Mouse (Mus musculus) forebrain, postnatal 0 days (tissue): ENCODE data around the gene 4931406C07Rik. TPM values are rescaled to one million over a fixed set of nuclear protein-coding genes. Genes with fewer than 3 reads are reported as not detected.
A peak's percentile ranks its signal among the peaks of the same experiment; 100 is the strongest.

Experiments
- ATAC-seq: fragments of 200-750 bp; cut with Nextera tagmentation; 2 replicates; pipeline ENCODE4 v1.8.0; 2017; ENCODE audit warnings: mild to moderate bottlenecking, moderate library complexity
- DNase-seq: peaks from one replicate; pipeline ENCODE4 v3.0.0-alpha.2; 2015
- H3K27ac ChIP-seq: fragments of 300-500 bp; sonication (generic); 2 replicates; pipeline ENCODE4 v1.5.1; 2014; ENCODE audit warnings: low read depth, mild to moderate bottlenecking, antibody characterized with exemption, low read length, moderate library complexity, mixed read lengths
- H3K27me3 ChIP-seq: fragments of 300-500 bp; sonication (generic); 2 replicates; pipeline ENCODE4 v1.6.1; 2014; ENCODE audit warnings: mild to moderate bottlenecking, low read length, mixed read lengths; ENCODE audit not compliant: insufficient read depth
- H3K36me3 ChIP-seq: fragments of 300-500 bp; sonication (generic); 2 replicates; pipeline ENCODE4 v1.6.1; 2014; ENCODE audit warnings: mild to moderate bottlenecking, moderate library complexity; ENCODE audit not compliant: insufficient read depth
- H3K4me1 ChIP-seq: fragments of 300-500 bp; sonication (generic); 2 replicates; pipeline ENCODE4 v1.6.1; 2014; ENCODE audit warnings: antibody characterized with exemption; ENCODE audit not compliant: insufficient read depth
- H3K4me2 ChIP-seq: fragments of 300-500 bp; sonication (generic); 2 replicates; pipeline ENCODE4 v1.6.1; 2014; ENCODE audit warnings: low read depth, mild to moderate bottlenecking, moderate library complexity
- H3K4me3 ChIP-seq: fragments of 300-500 bp; sonication (generic); 2 replicates; pipeline ENCODE4 v1.5.1; 2014; ENCODE audit warnings: low read depth, low read length, mixed read lengths
- H3K9ac ChIP-seq: fragments of 300-500 bp; sonication (generic); 2 replicates; pipeline ENCODE4 v1.6.1; 2014; ENCODE audit warnings: mild to moderate bottlenecking
- H3K9me3 ChIP-seq: fragments of 300-500 bp; sonication (generic); 2 replicates; pipeline ENCODE4 v1.6.1; 2016; ENCODE audit warnings: low read length
- CTCF ChIP-seq: sonication (generic); IDR thresholded peaks from 2 replicates; pipeline ENCODE4 v1.5.1; 2016; ENCODE audit warnings: antibody characterized with exemption, control low read depth, low read depth
- WGBS: fragments of 180-500 bp; shearing (Covaris S2); extraction: QIAGEN DNeasy Blood & Tissue Kit; methylation state at CpG from one replicate; pipeline ENCODE4 v1.1.7; 2014; 5-methylcytosine and 5-hydroxymethylcytosine counted together
- microRNA-seq, 2 experiments: library from miRNA; unstranded; fragments of <30 nt; microRNA quantifications; one replicate each; pipeline ENCODE4; 2016
- polyA plus RNA-seq: library from polyadenylated mRNA; unstranded; fragments of >200 nt; fragmentation: Nextera tagmentation; extraction: Ambion mirVana; gene quantifications from 2 replicates; pipeline ENCODE4 v1.2.1, GENCODE M21; 2015
- total RNA-seq: library from RNA; depleted of rRNA; stranded (reverse); fragments of >200 nt; gene quantifications from 2 replicates; pipeline ENCODE4 v1.2.3, GENCODE M21; 2014; rRNA removed

The 4931406C07Rik gene
- total and polyA plus RNA-seq, 2 experiments from 2014 or later: 12.5 to 12.9 TPM

DNA sequence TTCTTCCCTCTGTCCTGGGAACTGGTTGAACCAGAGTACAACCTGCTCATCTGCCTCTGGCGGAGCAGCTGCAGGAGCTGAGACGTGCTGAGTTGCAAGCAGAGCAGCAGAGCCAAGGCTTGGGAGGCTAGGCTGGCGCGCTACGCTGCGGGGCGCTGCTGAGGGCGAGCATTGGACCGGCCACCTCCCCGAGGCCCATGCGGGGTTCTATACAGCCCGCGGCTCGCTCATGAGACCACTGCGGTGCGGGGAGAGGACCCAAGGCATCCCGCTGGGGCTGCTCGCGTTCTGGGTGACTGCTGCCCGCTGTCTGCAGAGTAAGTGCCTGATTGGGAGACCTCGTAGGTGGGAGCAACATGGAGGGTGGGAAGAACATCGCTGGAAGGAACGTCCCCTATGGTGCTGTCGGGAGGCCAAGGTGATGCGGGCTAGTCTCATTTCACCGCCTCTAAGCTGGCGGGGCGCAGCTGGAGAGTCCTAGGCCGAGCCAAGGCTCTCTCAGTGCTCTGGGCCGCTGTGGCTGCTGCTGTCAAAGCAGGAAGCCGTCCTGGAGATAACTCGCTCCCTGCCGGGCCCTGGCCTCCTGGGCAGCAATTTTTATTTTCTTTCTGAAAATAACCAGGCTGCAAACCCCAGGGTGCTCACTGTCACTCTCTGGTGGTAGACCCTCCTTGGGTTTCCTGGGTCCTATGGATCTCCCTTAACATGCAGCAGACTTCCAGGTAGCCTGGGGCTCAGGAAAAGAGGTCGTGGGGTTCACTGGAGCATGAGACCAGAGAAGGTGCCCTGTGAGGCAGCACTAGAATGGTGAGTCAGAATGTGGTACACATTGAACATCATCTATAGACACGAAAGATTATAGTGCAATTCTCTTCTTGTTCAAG, 67.0 kb downstream of the 4931406C07Rik start, which contains the start of gene Vstm5:
Gene Vstm5 (plus strand): TSS at position 4 of the 884 bp plus-strand sequence.
- no peaks in the 10 kb centered on the region for H3K36me3 ChIP-seq
- peak; percentile 65 for TF ChIP-seq CTCF
- H3K4me2 ChIP-seq: peak within 1 kb of the TSS; percentile 69
- 5% methylated on average over 35 of the region's 35 CpGs for WGBS
- peak within 1 kb of the TSS; percentile 68 for H3K9ac ChIP-seq
- peak; percentile 81 for DNase-seq
- peak; percentile 96 for ATAC-seq
- H3K4me1 ChIP-seq: 0 out of 2 replicates have a peak, but pooled peaks cover 4% of the 10 kb centered on the region
- H3K4me3 ChIP-seq: peak within 1 kb of the TSS; percentile 51
- no peaks in the 10 kb centered on the region for H3K9me3 ChIP-seq
- peak within 1 kb of the TSS; percentile 71 for H3K27ac ChIP-seq
- no peaks in the 10 kb centered on the region for H3K27me3 ChIP-seq

DNA sequence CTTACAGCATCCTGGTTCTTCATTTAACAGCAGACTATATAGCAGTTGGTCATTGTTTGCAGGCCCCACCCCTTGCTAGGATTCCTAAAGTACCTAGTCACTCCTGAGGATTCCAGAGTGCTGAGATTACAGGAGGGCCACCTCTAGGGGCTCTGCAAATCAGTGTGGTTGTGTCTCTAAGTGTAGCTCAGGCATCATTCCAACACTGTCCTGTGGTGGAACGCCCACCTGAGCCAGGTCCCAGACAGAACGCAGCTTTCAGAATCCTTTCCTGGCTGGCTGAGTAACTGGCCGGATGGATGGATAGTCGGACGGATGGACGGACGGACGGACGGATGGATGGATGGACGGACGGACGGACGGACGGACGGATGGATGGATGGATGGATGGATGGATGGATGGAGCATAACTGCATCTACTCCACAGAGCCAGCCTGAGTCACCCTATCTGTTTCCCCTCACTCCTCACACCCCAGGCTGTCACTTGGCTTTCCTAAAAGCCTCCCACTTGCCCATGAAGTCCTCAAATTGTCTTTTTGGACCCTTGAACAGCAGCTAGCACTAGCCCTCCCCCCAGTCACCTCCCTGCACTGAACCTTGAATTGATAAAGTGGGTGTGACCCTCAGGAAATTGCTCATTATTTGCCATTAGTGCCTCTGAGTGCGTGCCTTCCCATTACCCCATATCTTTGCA, 67.8 kb downstream of the 4931406C07Rik start:
- peak overlapping the region; percentile 69 for H3K4me2 ChIP-seq
- DNase-seq: no peak
- 0 out of 2 replicates have a peak, but pooled peaks cover 4% of the 10 kb centered on the region for H3K4me1 ChIP-seq
- TF ChIP-seq CTCF: no peak
- H3K27me3 ChIP-seq: no peaks in the 10 kb centered on the region
- no peaks in the 10 kb centered on the region for H3K9me3 ChIP-seq
- 74% methylated on average over 16 of the region's 16 CpGs for WGBS
- H3K36me3 ChIP-seq: no peaks in the 10 kb centered on the region
- peak overlapping the region; percentile 51 for H3K4me3 ChIP-seq
- H3K9ac ChIP-seq: peak overlapping the region; percentile 68
- no peak overlapping the region for H3K27ac ChIP-seq
- ATAC-seq: peak; percentile 4; the same call in 1 of the 2 replicates

DNA sequence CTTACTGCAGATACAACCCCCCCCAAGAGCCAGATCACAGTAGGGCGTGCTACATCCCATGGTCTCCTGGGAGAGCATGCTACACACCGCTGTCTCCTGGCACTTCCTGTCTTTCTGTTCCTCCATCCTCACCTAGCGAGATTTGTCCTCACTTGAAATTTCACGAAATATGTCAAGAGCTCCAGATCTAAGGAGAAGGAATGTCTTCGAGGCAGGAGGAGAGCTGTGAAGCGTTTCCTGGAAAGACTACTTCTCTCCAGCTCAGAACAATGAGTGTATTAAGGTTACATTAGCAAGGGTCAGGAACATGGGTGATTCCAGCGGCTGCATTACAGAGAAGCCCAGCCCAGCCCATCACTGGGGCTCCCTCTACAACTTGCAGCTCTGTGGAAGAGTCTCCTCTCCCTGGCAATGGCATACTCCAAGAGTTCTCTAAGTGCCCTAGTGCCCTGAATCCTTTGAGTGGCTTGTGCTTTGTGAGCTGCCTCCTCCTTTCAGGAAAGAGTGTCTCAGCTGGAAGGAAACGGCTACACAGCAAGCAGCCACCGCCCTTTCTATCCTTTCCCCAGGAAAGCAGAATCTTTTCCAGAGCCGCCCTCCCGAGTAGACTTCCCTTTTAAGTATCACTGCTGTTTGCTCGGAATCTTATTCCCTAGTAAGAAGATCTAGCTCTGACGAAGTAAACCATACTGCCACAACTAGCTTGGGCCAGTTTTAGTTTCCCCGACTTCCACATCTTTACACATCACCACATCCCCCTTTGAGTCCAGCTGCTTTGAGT, 68.5 kb downstream of the 4931406C07Rik start:
- no peak overlapping the region for H3K4me2 ChIP-seq
- no peak for TF ChIP-seq CTCF

DNA sequence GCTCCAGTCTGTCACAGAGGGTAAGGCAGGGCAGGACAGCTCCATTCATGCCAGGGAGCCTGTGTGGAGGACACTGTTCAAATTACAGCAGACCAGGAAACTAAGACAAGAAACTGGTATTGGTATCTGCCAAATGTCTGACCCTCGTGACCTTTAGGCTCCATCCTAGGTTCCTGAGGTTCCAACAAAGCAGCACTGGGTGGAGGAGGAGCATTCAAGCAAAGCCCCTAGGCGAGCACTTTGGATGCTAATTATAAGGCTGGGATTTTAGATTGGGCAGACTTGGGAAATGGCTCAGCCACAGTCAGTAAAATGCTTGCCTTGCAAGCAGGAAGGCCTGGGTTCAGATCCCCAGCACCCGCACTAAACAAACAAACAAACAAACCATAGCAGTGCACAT, 70.3 kb downstream of the 4931406C07Rik start:
- TF ChIP-seq CTCF: no peak
- no peaks in the 10 kb centered on the region for H3K27me3 ChIP-seq
- ATAC-seq (no peak), DNase-seq (no peak)
- H3K9me3 ChIP-seq: no peaks in the 10 kb centered on the region
- H3K4me1 ChIP-seq: 0 out of 2 replicates have a peak, but pooled peaks cover 4% of the 10 kb centered on the region
- H3K27ac ChIP-seq: no peak overlapping the region
- no peaks in the 10 kb centered on the region for H3K36me3 ChIP-seq
- WGBS: 71% methylated on average over 3 of the region's 3 CpGs
- H3K4me3 ChIP-seq: no peak overlapping the region
- no peak overlapping the region for H3K9ac ChIP-seq
- no peak overlapping the region for H3K4me2 ChIP-seq

More for the DNA sequence above, 68.5 kb downstream of the 4931406C07Rik start:
- Histone ChIP-seq H3K27ac (no peak overlapping the region), H3K4me1 (0 out of 2 replicates have a peak, but pooled peaks cover 4% of the 10 kb centered on the region), H3K36me3 (no peaks in the 10 kb centered on the region), H3K4me3 (no peak overlapping the region), H3K9me3 (no peaks in the 10 kb centered on the region), H3K9ac (no peak overlapping the region), H3K27me3 (no peaks in the 10 kb centered on the region)
- WGBS: 56% methylated on average over 14 of the region's 14 CpGs
- DNase-seq (no peak), ATAC-seq (no peak)

DNA sequence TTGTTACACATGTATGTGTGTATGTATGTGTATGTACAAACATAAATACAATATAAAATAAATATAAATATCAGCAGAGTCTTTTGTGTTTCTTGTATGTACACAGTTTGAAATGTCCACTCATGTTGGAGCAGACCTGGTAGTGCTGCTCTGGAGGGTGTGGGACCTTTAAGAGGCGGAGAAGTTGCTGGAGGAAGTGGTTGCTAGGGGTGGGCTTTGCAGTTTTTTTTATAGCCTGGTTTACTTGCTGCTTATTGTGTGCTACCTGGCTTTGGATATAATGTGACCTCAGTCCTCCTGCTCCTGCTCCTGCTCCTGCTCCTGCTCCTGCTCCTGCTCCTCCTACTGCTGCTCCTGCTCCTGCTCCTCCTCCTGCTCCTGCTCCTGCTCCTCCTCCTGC, 72.6 kb downstream of the 4931406C07Rik start:
- H3K9ac ChIP-seq: no peak overlapping the region
- H3K36me3 ChIP-seq: no peaks in the 10 kb centered on the region
- H3K27ac ChIP-seq: no peak overlapping the region
- ATAC-seq (no peak), DNase-seq (no peak)
- 96% methylated on average over 1 of the region's 1 CpGs for WGBS
- H3K27me3 ChIP-seq: no peaks in the 10 kb centered on the region
- no peaks in the 10 kb centered on the region for H3K4me1 ChIP-seq
- H3K9me3 ChIP-seq: no peaks in the 10 kb centered on the region
- no peak overlapping the region for H3K4me2 ChIP-seq
- H3K4me3 ChIP-seq: no peak overlapping the region
- no peak for TF ChIP-seq CTCF

Small RNAs within 50 kb of the gene (microRNA-seq; reads per million reads assigned to microRNA genes)
- 0 reads per million in 2 experiments for gene Gm49349
- gene mmu-mir-7650: 0 reads per million in 2 experiments

Other genes starting within 250 kb of the 4931406C07Rik start
- gene Hephl1, start 194.3 kb downstream of the 4931406C07Rik start, total RNA-seq: not detected in 2 replicates
- 0.04 TPM in 1 of 2 replicates, not detected in the other for gene Hephl1, start 194.3 kb downstream of the 4931406C07Rik start, polyA plus RNA-seq
- gene Vstm5, start 67.4 kb downstream of the 4931406C07Rik start, total RNA-seq: 20.2 and 21.6 TPM in 2 replicates
- 13.8 and 18.2 TPM in 2 replicates for gene Vstm5, start 67.4 kb downstream of the 4931406C07Rik start, polyA plus RNA-seq
- 30.7 and 30.9 TPM in 2 replicates for gene Med17, start 26.5 kb downstream of the 4931406C07Rik start, total RNA-seq
- gene Med17, start 26.5 kb downstream of the 4931406C07Rik start, polyA plus RNA-seq: 17.9 and 23.3 TPM in 2 replicates
- 80.7 and 96.7 TPM in 2 replicates for gene Taf1d, start 234 bp downstream of the 4931406C07Rik start, total RNA-seq
- gene Taf1d, start 234 bp downstream of the 4931406C07Rik start, polyA plus RNA-seq: 43.6 and 48.2 TPM in 2 replicates
- 27.7 and 45.7 TPM in 2 replicates for gene Cep295, start 51.3 kb upstream of the 4931406C07Rik start, total RNA-seq
- gene Cep295, start 51.3 kb upstream of the 4931406C07Rik start, polyA plus RNA-seq: 7.4 and 8.7 TPM in 2 replicates
- gene Smco4, start 187.0 kb upstream of the 4931406C07Rik start, total RNA-seq: 3.2 and 4.4 TPM in 2 replicates
- gene Smco4, start 187.0 kb upstream of the 4931406C07Rik start, polyA plus RNA-seq: 0.20 and 0.64 TPM in 2 replicates